In the genomic region with DNA sequence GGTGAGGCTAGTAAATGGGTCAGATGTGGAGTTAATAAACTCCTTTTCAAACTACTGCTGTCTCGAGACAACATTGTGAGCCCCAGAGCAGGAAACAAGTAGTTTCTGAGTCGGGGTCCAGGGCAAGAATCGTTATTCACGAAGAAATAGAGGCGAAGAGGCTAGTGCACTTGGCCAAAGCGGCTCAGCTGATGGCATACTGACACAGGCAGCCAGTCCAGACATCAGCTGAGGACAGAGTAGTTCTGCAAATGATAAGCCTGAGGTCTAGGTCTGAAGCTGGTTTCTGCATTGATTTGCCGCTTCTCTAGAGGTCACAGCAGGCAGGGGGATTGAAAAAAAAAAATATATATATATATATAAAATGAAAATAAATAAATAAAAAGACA, we compare ENCODE assay signal across 8 mouse cellular contexts. TPM values are rescaled to one million over a fixed set of nuclear protein-coding genes. Genes with fewer than 3 reads are reported as not detected.
DNase-seq lines count a peak whose midpoint lies in the region; ATAC-seq and TF ChIP-seq lines count a peak whose summit lies in the region.

No protein-coding gene starts in this region.

- peak overlapping the region; percentile 89 for H3K4me2 ChIP-seq in forebrain, embryonic 12.5 days
- peak overlapping the region; percentile 99 for H3K4me2 ChIP-seq in liver, embryonic 13.5 days

- peak; percentile 21; the same call in 1 of the 2 replicates for ATAC-seq in forebrain, embryonic 12.5 days (ENCODE audit: low FRiP score)
- no peak for ATAC-seq in liver, embryonic 13.5 days (ENCODE audit: low read depth)

- peak overlapping the region; percentile 59; the same call in 1 of the 2 replicates for H3K27ac ChIP-seq in heart, embryonic 10.5 days
- H3K27ac ChIP-seq in forebrain, embryonic 12.5 days, result 0 out of 2 replicates have a peak overlapping the region, but pooled peaks have one; percentile 56
- H3K27ac ChIP-seq in liver, embryonic 13.5 days, result peak overlapping the region; percentile 37; the same call in 1 of the 2 replicates

- no peak for DNase-seq in heart, embryonic 10.5 days (ENCODE audit: low spot score)
- no peak for DNase-seq in heart, postnatal 4 days
- no peak for DNase-seq in liver, embryonic 13.5 days
- no peak for DNase-seq in right cerebral cortex, postnatal 4 days
- no peak for DNase-seq in ovary, postnatal 10 days (ENCODE audit: low spot score)
- DNase-seq in kidney, adult 8-10 months, result no peak

- H3K4me3 ChIP-seq in heart, embryonic 10.5 days, result peak overlapping the region; percentile 99; the same call in 1 of the 2 replicates
- no peak overlapping the region for H3K4me3 ChIP-seq in C2C12 (ENCODE audit: insufficient read depth, poor library complexity, severe bottlenecking)
- H3K4me3 ChIP-seq in forebrain, embryonic 12.5 days (replicated peaks), result peak overlapping the region; percentile 89
- H3K4me3 ChIP-seq in liver, embryonic 13.5 days (replicated peaks), result peak overlapping the region; percentile 94

- no peaks in the 10 kb centered on the region for H3K27me3 ChIP-seq in heart, embryonic 10.5 days (ENCODE audit: insufficient read depth, poor library complexity, severe bottlenecking)
- no peaks in the 10 kb centered on the region for H3K27me3 ChIP-seq in C2C12 (ENCODE audit: control insufficient read depth, insufficient read depth, insufficient read length)
- no peaks in the 10 kb centered on the region for H3K27me3 ChIP-seq in forebrain, embryonic 12.5 days
- no peaks in the 10 kb centered on the region for H3K27me3 ChIP-seq in liver, embryonic 13.5 days

- H3K79me2 ChIP-seq in C2C12 (ENCODE audit: control insufficient read depth, insufficient read depth), result peaks cover 29% of the 10 kb centered on the region

- 74% methylated on average over 7 of the region's 7 CpGs for WGBS in heart, embryonic 10.5 days
- 80% methylated on average over 7 of the region's 7 CpGs for WGBS in forebrain, embryonic 12.5 days
- 60% methylated on average over 7 of the region's 7 CpGs for WGBS in liver, embryonic 13.5 days (ENCODE audit: insufficient replicate concordance)

- peaks cover 9% of the 10 kb centered on the region for H3K4me1 ChIP-seq in heart, embryonic 10.5 days
- peaks cover 14% of the 10 kb centered on the region for H3K4me1 ChIP-seq in forebrain, embryonic 12.5 days
- H3K4me1 ChIP-seq in liver, embryonic 13.5 days (replicated peaks), result peaks cover 56% of the 10 kb centered on the region

- no peak overlapping the region for H3K9ac ChIP-seq in forebrain, embryonic 12.5 days
- peak overlapping the region; percentile 95 for H3K9ac ChIP-seq in liver, embryonic 13.5 days

- peak overlapping the region; percentile 63 for H3ac ChIP-seq in C2C12 (ENCODE audit: control insufficient read depth, insufficient read length, low read depth)

- no peak for TF ChIP-seq CTCF in C2C12 (IDR thresholded peaks at IDR 0.05; ENCODE audit: control insufficient read depth, insufficient read depth, insufficient read length)

- H3K9me3 ChIP-seq in heart, embryonic 10.5 days, result no peaks in the 10 kb centered on the region
- no peaks in the 10 kb centered on the region for H3K9me3 ChIP-seq in forebrain, embryonic 12.5 days
- H3K9me3 ChIP-seq in liver, embryonic 13.5 days (replicated peaks), result no peaks in the 10 kb centered on the region

- H3K36me3 ChIP-seq in heart, embryonic 10.5 days, result no peaks in the 10 kb centered on the region
- no peaks in the 10 kb centered on the region for H3K36me3 ChIP-seq in C2C12 (ENCODE audit: control insufficient read depth, insufficient read depth)
- no peaks in the 10 kb centered on the region for H3K36me3 ChIP-seq in forebrain, embryonic 12.5 days (replicated peaks)
- no peaks in the 10 kb centered on the region for H3K36me3 ChIP-seq in liver, embryonic 13.5 days

- peaks cover 2% of the 10 kb centered on the region for H3K79me3 ChIP-seq in C2C12 (ENCODE audit: low read depth)

TF ChIP-seq in C2C12, 6 proteins besides CTCF, POLR2A, EP300 and RAD21:
- TF ChIP-seq CEBPB (IDR thresholded peaks at IDR 0.05; ENCODE audit: low read depth) (no peak), MYOG (IDR thresholded peaks at IDR 0.05; ENCODE audit: control insufficient read depth, extremely low read depth, insufficient read length) (no peak)

RNA-seq across cellular contexts. Expression of a gene that starts 0.4 kb away (rescaled TPM):
- 27.5 and 31.8 TPM in 2 replicates for polyA plus RNA-seq in heart, embryonic 10.5 days (2016; fragmentation: Nextera tagmentation; extraction: Ambion mirVana)
- 10 to 100 TPM; 13.1 to 14.0 TPM for total RNA-seq in heart, postnatal 4 days (2021)
- polyA plus RNA-seq in C2C12 (2012; fragmentation: generic; extraction: Trizol), result 15.1 TPM
- 49.4 and 49.8 TPM in 2 replicates for polyA plus RNA-seq in forebrain, embryonic 12.5 days (2016; fragmentation: Nextera tagmentation; extraction: Ambion mirVana)
- 13.9 and 15.9 TPM in 2 replicates for polyA plus RNA-seq in liver, embryonic 13.5 days (2015; fragmentation: Nextera tagmentation; extraction: Ambion mirVana)

RNA-seq across cellular contexts. Expression of a gene that starts 43.2 kb away (rescaled TPM):
- 51.1 and 55.2 TPM in 2 replicates for polyA plus RNA-seq in heart, embryonic 10.5 days (2016; fragmentation: Nextera tagmentation; extraction: Ambion mirVana)
- total RNA-seq in heart, postnatal 4 days (2021), result 100 to 1,000 TPM; 239 to 253 TPM
- polyA plus RNA-seq in C2C12 (2012; fragmentation: generic; extraction: Trizol), result 29.4 TPM
- 32.1 and 36.1 TPM in 2 replicates for polyA plus RNA-seq in forebrain, embryonic 12.5 days (2016; fragmentation: Nextera tagmentation; extraction: Ambion mirVana)
- polyA plus RNA-seq in liver, embryonic 13.5 days (2015; fragmentation: Nextera tagmentation; extraction: Ambion mirVana), result 112 and 130 TPM in 2 replicates

RNA-seq across cellular contexts. Expression of a gene that starts 56.5 kb away (rescaled TPM):
- 226 and 259 TPM in 2 replicates for polyA plus RNA-seq in heart, embryonic 10.5 days (2016; fragmentation: Nextera tagmentation; extraction: Ambion mirVana)
- total RNA-seq in heart, postnatal 4 days (2021), result 100 to 1,000 TPM; 204 to 207 TPM
- 254 TPM for polyA plus RNA-seq in C2C12 (2012; fragmentation: generic; extraction: Trizol)
- 156 and 158 TPM in 2 replicates for polyA plus RNA-seq in forebrain, embryonic 12.5 days (2016; fragmentation: Nextera tagmentation; extraction: Ambion mirVana)
- 122 and 139 TPM in 2 replicates for polyA plus RNA-seq in liver, embryonic 13.5 days (2015; fragmentation: Nextera tagmentation; extraction: Ambion mirVana)
